Mouse (Mus musculus) left cerebral cortex, postnatal 36 days (tissue): Measurements from ENCODE around the gene Ncoa6. TPM values are rescaled to one million over a fixed set of nuclear protein-coding genes. Genes with fewer than 3 reads are reported as not detected.
A peak's percentile ranks its signal among the peaks of the same experiment; 100 is the strongest.

Source experiments
- DNase-seq, 2 experiments: peaks; one replicate each; pipeline ENCODE4 v3.0.0; 2021 to 2022; ENCODE audit warnings: low spot score in 2 of 2, mixed read lengths in 1 of 2
- intact Hi-C: fragments of 180-260 bp; cut with DNase I; formaldehyde crosslinking; loops from one replicate; pipeline ENCODE4 v1.15.1; 2025
- microRNA-seq: library from miRNA; unstranded; fragments of <30 nt; microRNA quantifications from one replicate; pipeline ENCODE4 v1.2.0, GENCODE M21; 2022
- total RNA-seq, 2 experiments: library from RNA; stranded (reverse); gene quantifications; 2 replicates each; pipeline ENCODE4 v1.2.3; 2021

Ncoa6 gene
- total RNA-seq, 2 experiments from 2014 or later = 60.7 to 71.5 TPM

- DNase-seq = no peak
- intact Hi-C loops = no loop called here
Measured at GRCm38 (mm10) chr2:155376191-155376590, 97.5 kb downstream of the Ncoa6 start.

GRCm38 (mm10) chr2:155374521-155374920 lies 99.2 kb downstream of the Ncoa6 start:
- intact Hi-C loops = no loop called here
- DNase-seq = no peak

GRCm38 (mm10) chr2:155373886-155374285 lies 99.8 kb downstream of the Ncoa6 start:
- DNase-seq = no peak
- intact Hi-C loops = no loop called here

GRCm38 (mm10) chr2:155373302-155373701 lies 100.4 kb downstream of the Ncoa6 start:
- DNase-seq = no peak
- intact Hi-C loops = no loop called here

GRCm38 (mm10) chr2:155372451-155372850 lies 101.2 kb downstream of the Ncoa6 start:
- intact Hi-C loops = no loop called here
- DNase-seq = no peak

- intact Hi-C loops = no loop called here
- no peak for DNase-seq
Measured at GRCm38 (mm10) chr2:155369333-155369883, 104.3 kb downstream of the Ncoa6 start.

GRCm38 (mm10) chr2:155367635-155368284 lies 105.9 kb downstream of the Ncoa6 start:
- intact Hi-C loops = no loop called here

GRCm38 (mm10) chr2:155357686-155358399 lies 115.9 kb downstream of the Ncoa6 start:
- peak in 1 of 2 experiments; percentile 17 for DNase-seq
- intact Hi-C loops = loop anchor here (2.0 kb wide), 1 partner anchor 25 kb away; no protein-coding TSS in a partner anchor

More at GRCm38 (mm10) chr2:155367635-155368284, 105.9 kb downstream of the Ncoa6 start:
- DNase-seq = no peak

- intact Hi-C loops = loop anchor here (2.0 kb wide), 1 partner anchor 26 kb away; no protein-coding TSS in a partner anchor
- peak; percentile 95 for DNase-seq
Measured at GRCm38 (mm10) chr2:155356971-155357591, 116.6 kb downstream of the Ncoa6 start, which contains the start of gene Pigu. TSS of gene Pigu (minus strand) at chr2:155357430.

GRCm38 (mm10) chr2:155354402-155354801 lies 119.3 kb downstream of the Ncoa6 start:
- DNase-seq = no peak
- intact Hi-C loops = no loop called here

GRCm38 (mm10) chr2:155346670-155347069 lies 127.0 kb downstream of the Ncoa6 start:
- no peak for DNase-seq
- intact Hi-C loops = no loop called here

Small RNA genes within 50 kb of the gene (microRNA-seq; reads per million reads assigned to microRNA genes)
- not detected for gene Mir695

Other genes with a start within 250 kb of the Ncoa6 start
- 100 to 1,000 TPM; 292 to 339 TPM for gene Dynlrb1, start 237.4 kb downstream of the Ncoa6 start, total RNA-seq
- gene Map1lc3a, start 197.6 kb downstream of the Ncoa6 start, total RNA-seq = 100 to 1,000 TPM; 295 to 402 TPM
- 10 to 100 TPM; 25.7 to 30.5 TPM for gene Pigu, start 116.5 kb downstream of the Ncoa6 start, total RNA-seq
- gene Trp53inp2, start 92.8 kb downstream of the Ncoa6 start, total RNA-seq = 100 to 1,000 TPM; 147 to 173 TPM
- 10 to 100 TPM; 60.1 to 61.2 TPM for gene Acss2, start 44.1 kb upstream of the Ncoa6 start, total RNA-seq
- gene Ggt7, start 44.3 kb upstream of the Ncoa6 start, total RNA-seq = 100 to 1,000 TPM; 114 to 121 TPM
- 10 to 100 TPM; 14.1 to 15.7 TPM for gene Gss, start 118.9 kb upstream of the Ncoa6 start, total RNA-seq
- gene Myh7b, start 137.3 kb upstream of the Ncoa6 start, total RNA-seq = 1 to 10 TPM; 3.8 to 4.2 TPM
- 100 to 1,000 TPM; 148 to 149 TPM for gene Trpc4ap, start 218.5 kb upstream of the Ncoa6 start, total RNA-seq